ENCODE assay signal across 8 mouse cellular contexts in genomic region chr2:130275649-130276048, GRCm38 (mm10). TPM values are rescaled to one million over a fixed set of nuclear protein-coding genes. Genes with fewer than 3 reads are reported as not detected.
DNase-seq lines count a peak whose midpoint lies in the region; ATAC-seq and TF ChIP-seq lines count a peak whose summit lies in the region.

No protein-coding gene starts in this region.

- peak overlapping the region; percentile 68 for H3K4me2 ChIP-seq in heart, embryonic 14.5 days (ENCODE audit: low read length)
- peak overlapping the region; percentile 81 for H3K4me2 ChIP-seq in stomach, postnatal 0 days (replicated peaks; ENCODE audit: low read depth)

- DNase-seq in heart, adult 11 months = peak; percentile 90
- DNase-seq in heart, adult 9 months (ENCODE audit: low spot score in 2 of 2) = no peak
- peak; percentile 68 for DNase-seq in G1E (ENCODE audit: low spot score)
- peak; percentile 38 to 48 for DNase-seq in cerebellum, postnatal 36 days
- DNase-seq in large intestine, adult 2 months (ENCODE audit: low read depth, low spot score) = peak; percentile 21
- peak; percentile 82 for DNase-seq in mesoderm, embryonic 11.5 days (ENCODE audit: low read depth, low spot score)
- DNase-seq in stomach, postnatal 0 days (ENCODE audit: low spot score) = peak; percentile 77

- TF ChIP-seq CTCF in G1E (IDR thresholded peaks at IDR 0.05; ENCODE audit: low read depth, low read length) = peak; percentile 89
- TF ChIP-seq CTCF in stomach, postnatal 0 days (IDR thresholded peaks at IDR 0.05; ENCODE audit: low read depth) = peak; percentile 80

- WGBS in heart, embryonic 14.5 days = 57% methylated on average over 6 of the region's 6 CpGs
- WGBS in large intestine, adult 2 months = 41% methylated on average over 6 of the region's 6 CpGs
- WGBS in stomach, postnatal 0 days = 37% methylated on average over 6 of the region's 6 CpGs

- H3K36me3 ChIP-seq in G1E (replicated peaks) = peaks cover 61% of the 10 kb centered on the region
- H3K36me3 ChIP-seq in heart, embryonic 14.5 days (ENCODE audit: control insufficient read depth, insufficient read depth, low read length) = peaks cover 53% of the 10 kb centered on the region
- peaks cover 20% of the 10 kb centered on the region for H3K36me3 ChIP-seq in stomach, postnatal 0 days (ENCODE audit: control insufficient read depth, insufficient read depth, low read length)

- peaks cover 49% of the 10 kb centered on the region for H3K4me1 ChIP-seq in G1E (ENCODE audit: insufficient read depth, low read depth, low read length)
- H3K4me1 ChIP-seq in heart, embryonic 14.5 days (ENCODE audit: control insufficient read depth in 2 of 2, insufficient read depth in 2 of 2, low read length in 2 of 2) = peaks cover 6 to 7% of the 10 kb centered on the region in 2 experiments; a peak in 2 of 4 replicates
- peaks cover 7% of the 10 kb centered on the region; the same call in 1 of the 2 replicates for H3K4me1 ChIP-seq in stomach, postnatal 0 days (replicated peaks; ENCODE audit: control insufficient read depth, insufficient read depth)

- no peak overlapping the region for H3K27ac ChIP-seq in heart, embryonic 14.5 days (replicated peaks in 1 of 2; ENCODE audit: control insufficient read depth in 1 of 2, insufficient read depth in 1 of 2, low read depth in 2 of 2, low read length in 2 of 2)
- no peak overlapping the region for H3K27ac ChIP-seq in stomach, postnatal 0 days (replicated peaks)

- no peaks in the 10 kb centered on the region for H3K9me3 ChIP-seq in G1E (replicated peaks)
- no peaks in the 10 kb centered on the region for H3K9me3 ChIP-seq in heart, embryonic 14.5 days (ENCODE audit: control insufficient read depth, low read length)
- no peaks in the 10 kb centered on the region for H3K9me3 ChIP-seq in stomach, postnatal 0 days (ENCODE audit: control insufficient read depth, low read length)

- H3K9ac ChIP-seq in heart, embryonic 14.5 days (ENCODE audit: low read length) = no peak overlapping the region
- H3K9ac ChIP-seq in stomach, postnatal 0 days (ENCODE audit: low read length) = no peak overlapping the region

- 0 out of 2 replicates have a peak, but pooled peaks have one; percentile 30 for ATAC-seq in G1E (ENCODE audit: extremely low read depth, insufficient number of reproducible peaks, low FRiP score, poor library complexity, severe bottlenecking)
- no peak for ATAC-seq in heart, embryonic 14.5 days (ENCODE audit: insufficient number of reproducible peaks, insufficient read depth, low FRiP score, low read depth)
- ATAC-seq in stomach, postnatal 0 days (ENCODE audit: low FRiP score, low TSS enrichment) = no peak

- H3K4me3 ChIP-seq in G1E (ENCODE audit: low read depth, low read length) = peak overlapping the region; percentile 84
- H3K4me3 ChIP-seq in heart, embryonic 14.5 days (ENCODE audit: control insufficient read depth in 1 of 2, insufficient read depth in 1 of 2, low read depth in 1 of 2, low read length in 2 of 2) = peak overlapping the region; percentile 9 to 86; a peak in 1 of 4 replicates
- no peak overlapping the region for H3K4me3 ChIP-seq in stomach, postnatal 0 days (ENCODE audit: low read depth, low read length)

- no peaks in the 10 kb centered on the region for H3K27me3 ChIP-seq in G1E (ENCODE audit: insufficient read depth, low read length)
- H3K27me3 ChIP-seq in heart, embryonic 14.5 days (ENCODE audit: control insufficient read depth, insufficient read depth, low read length) = no peaks in the 10 kb centered on the region
- H3K27me3 ChIP-seq in stomach, postnatal 0 days (ENCODE audit: control insufficient read depth, insufficient read depth, low read length) = no peaks in the 10 kb centered on the region

- no peak for TF ChIP-seq EP300 in stomach, postnatal 0 days (optimal IDR thresholded peaks at IDR 0.05)

RNA-seq across cellular contexts. Expression of gene Nop56, which starts 1.4 kb away (rescaled TPM):
- 673 and 768 TPM in 2 replicates for total RNA-seq in G1E (2014; fragmentation: Nextera tagmentation)
- total RNA-seq in G1E (2017) = 325 and 381 TPM in 2 replicates
- 92.9 and 102 TPM in 2 replicates for polyA plus RNA-seq in G1E (2012)
- 110 and 124 TPM in 2 replicates for polyA plus RNA-seq in heart, embryonic 14.5 days (2014; fragmentation: Nextera tagmentation; extraction: Ambion mirVana)
- polyA plus RNA-seq in large intestine, adult 2 months (2012; rRNA removed) = 57.1 and 75.1 TPM in 2 replicates
- polyA plus RNA-seq in stomach, postnatal 0 days (2015; fragmentation: Nextera tagmentation; extraction: Ambion mirVana) = 98.2 and 104 TPM in 2 replicates

RNA-seq across cellular contexts. Expression of gene Idh3b, which starts 8.7 kb away (rescaled TPM):
- total RNA-seq in G1E (2014; fragmentation: Nextera tagmentation) = 381 and 449 TPM in 2 replicates
- 171 and 172 TPM in 2 replicates for total RNA-seq in G1E (2017)
- 118 and 132 TPM in 2 replicates for polyA plus RNA-seq in G1E (2012)
- 326 and 327 TPM in 2 replicates for polyA plus RNA-seq in heart, embryonic 14.5 days (2014; fragmentation: Nextera tagmentation; extraction: Ambion mirVana)
- polyA plus RNA-seq in large intestine, adult 2 months (2012; rRNA removed) = 224 and 301 TPM in 2 replicates
- 126 and 135 TPM in 2 replicates for polyA plus RNA-seq in stomach, postnatal 0 days (2015; fragmentation: Nextera tagmentation; extraction: Ambion mirVana)

RNA-seq across cellular contexts. Expression of gene Ebf4, which starts 19.3 kb away (rescaled TPM):
- total RNA-seq in G1E (2014; fragmentation: Nextera tagmentation) (0.49 and 0.83 TPM in 2 replicates), G1E (2017) (0.06 TPM in 1 of 2 replicates, not detected in the other)
- polyA plus RNA-seq in G1E (2012) = not detected in 2 replicates
- 0.71 and 0.93 TPM in 2 replicates for polyA plus RNA-seq in heart, embryonic 14.5 days (2014; fragmentation: Nextera tagmentation; extraction: Ambion mirVana)
- 0.63 and 1.0 TPM in 2 replicates for polyA plus RNA-seq in large intestine, adult 2 months (2012; rRNA removed)
- 1.1 and 1.3 TPM in 2 replicates for polyA plus RNA-seq in stomach, postnatal 0 days (2015; fragmentation: Nextera tagmentation; extraction: Ambion mirVana)

Comparison
In these comparisons a context has a peak if more than half of its experiments do, and no peak if none do; other contexts are left out.
1. DNase-seq: peak in heart, adult 11 months (single experiment), G1E (single experiment), cerebellum, postnatal 36 days (2 of 2), large intestine, adult 2 months (single experiment), mesoderm, embryonic 11.5 days (single experiment) and stomach, postnatal 0 days (single experiment); none in heart, adult 9 months (0 of 2).